Mouse (Mus musculus) hindbrain, postnatal 0 days (tissue): ENCODE measurements around the gene Cntrl. TPM values are rescaled to one million over a fixed set of nuclear protein-coding genes. Genes with fewer than 3 reads are reported as not detected.

Experiments used
- ATAC-seq: fragments of 200-750 bp; cut with Nextera tagmentation; 2 replicates; pipeline ENCODE4 v1.8.0; 2017; ENCODE audit warnings: mild to moderate bottlenecking, moderate TSS enrichment, moderate library complexity
- DNase-seq: peaks from one replicate; pipeline ENCODE4 v3.0.0-alpha.2; 2015; ENCODE audit warnings: low spot score
- H3K27ac ChIP-seq: fragments of 300-500 bp; sonication (generic); 2 replicates; pipeline ENCODE4 v1.5.1; 2014; ENCODE audit warnings: mild to moderate bottlenecking
- H3K27me3 ChIP-seq: fragments of 300-500 bp; sonication (generic); 2 replicates; pipeline ENCODE4 v1.6.1; 2014; ENCODE audit warnings: low read length, mixed read lengths; ENCODE audit not compliant: insufficient read depth
- H3K36me3 ChIP-seq: fragments of 300-500 bp; sonication (generic); 2 replicates; pipeline ENCODE4 v1.6.1; 2014; ENCODE audit warnings: low read length, mixed read lengths; ENCODE audit not compliant: insufficient read depth
- H3K4me1 ChIP-seq: fragments of 300-500 bp; sonication (generic); 2 replicates; pipeline ENCODE4 v1.6.1; 2014; ENCODE audit warnings: antibody characterized with exemption, low read length, mixed read lengths; ENCODE audit not compliant: insufficient read depth
- H3K4me2 ChIP-seq: fragments of 300-500 bp; sonication (generic); 2 replicates; pipeline ENCODE4 v1.6.1; 2014; ENCODE audit warnings: low read depth, mild to moderate bottlenecking, low read length, moderate library complexity, mixed read lengths
- H3K4me3 ChIP-seq: fragments of 300-500 bp; sonication (generic); 2 replicates; pipeline ENCODE4 v1.5.1; 2014; ENCODE audit warnings: low read length
- H3K9ac ChIP-seq: fragments of 300-500 bp; sonication (generic); replicated peaks from 2 replicates; pipeline ENCODE4 v1.6.1; 2014; ENCODE audit warnings: mild to moderate bottlenecking, low read length, moderate library complexity, mixed read lengths
- H3K9me3 ChIP-seq: fragments of 300-500 bp; sonication (generic); 2 replicates; pipeline ENCODE4 v1.6.1; 2016; ENCODE audit warnings: low read length, mixed read lengths
- CTCF ChIP-seq: IDR thresholded peaks from 2 replicates; pipeline ENCODE4 v1.5.1; 2016; ENCODE audit warnings: antibody characterized with exemption, control low read depth, low read depth
- WGBS: fragments of 180-500 bp; shearing (Covaris S2); extraction: QIAGEN DNeasy Blood & Tissue Kit; methylation state at CpG from one replicate; pipeline ENCODE4 v1.1.7; 2014; 5-methylcytosine and 5-hydroxymethylcytosine counted together
- polyA plus RNA-seq: library from polyadenylated mRNA; unstranded; fragments of >200 nt; fragmentation: Nextera tagmentation; extraction: Ambion mirVana; gene quantifications from 2 replicates; pipeline ENCODE4 v1.2.1, GENCODE M21; 2015
- total RNA-seq: library from RNA; depleted of rRNA; stranded (reverse); fragments of >200 nt; gene quantifications from 2 replicates; pipeline ENCODE4 v1.2.3, GENCODE M21; 2014; rRNA removed

The Cntrl gene
- total and polyA plus RNA-seq, 2 experiments from 2014 or later = 9.0 to 10.5 TPM

DNA sequence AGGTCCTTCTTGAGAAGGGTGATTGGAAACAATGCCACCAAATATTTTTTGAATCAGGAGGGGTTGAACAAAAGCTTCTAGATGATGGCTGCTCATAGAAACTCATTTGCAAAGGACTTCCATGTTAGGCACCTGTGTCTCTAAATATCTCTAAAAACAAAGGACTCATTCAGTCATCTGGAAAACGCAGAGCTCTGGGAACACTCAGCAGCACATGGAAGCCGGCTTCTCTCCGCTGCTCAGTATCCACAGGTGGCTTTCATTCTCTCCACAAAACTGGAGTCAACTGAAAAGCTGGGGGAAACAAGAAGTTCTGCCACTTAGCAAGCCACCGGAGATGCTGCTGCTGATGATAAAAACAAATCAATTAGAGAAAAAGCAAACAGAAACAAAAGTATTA, 118.9 kb downstream of the Cntrl start:
- no peak for DNase-seq
- Histone ChIP-seq H3K27ac (no peak overlapping the region), H3K27me3 (no peaks in the 10 kb centered on the region), H3K9ac (no peak overlapping the region), H3K4me3 (no peak overlapping the region), H3K36me3 (no peaks in the 10 kb centered on the region), H3K4me2 (no peak overlapping the region), H3K4me1 (no peaks in the 10 kb centered on the region), H3K9me3 (no peaks in the 10 kb centered on the region)
- 38% methylated on average over 4 of the region's 4 CpGs for WGBS
- ATAC-seq = no peak
- no peak for TF ChIP-seq CTCF

Other genes with a start within 250 kb of the Cntrl start
- 0.26 and 0.65 TPM in 2 replicates for gene Cutal, start 235.1 kb upstream of the Cntrl start, total RNA-seq
- gene Cutal, start 235.1 kb upstream of the Cntrl start, polyA plus RNA-seq = 0.20 and 0.37 TPM in 2 replicates
- 37.6 and 39.4 TPM in 2 replicates for gene Psmd5, start 234.5 kb upstream of the Cntrl start, total RNA-seq
- 74.6 and 80.0 TPM in 2 replicates for gene Psmd5, start 234.5 kb upstream of the Cntrl start, polyA plus RNA-seq
- 1.7 and 2.5 TPM in 2 replicates for gene Phf19, start 195.5 kb upstream of the Cntrl start, total RNA-seq
- gene Phf19, start 195.5 kb upstream of the Cntrl start, polyA plus RNA-seq = 1.3 and 3.1 TPM in 2 replicates
- 1.0 and 2.6 TPM in 2 replicates for gene Traf1, start 147.7 kb upstream of the Cntrl start, total RNA-seq
- 3.4 and 3.9 TPM in 2 replicates for gene Traf1, start 147.7 kb upstream of the Cntrl start, polyA plus RNA-seq
- 0.10 and 1.3 TPM in 2 replicates for gene Hc, start 48.1 kb upstream of the Cntrl start, total RNA-seq
- 0.63 and 0.69 TPM in 2 replicates for gene Hc, start 48.1 kb upstream of the Cntrl start, polyA plus RNA-seq
- gene AI182371, start 7.9 kb upstream of the Cntrl start, total RNA-seq = 0.29 TPM in 1 of 2 replicates, not detected in the other
- 0.30 and 0.48 TPM in 2 replicates for gene AI182371, start 7.9 kb upstream of the Cntrl start, polyA plus RNA-seq
- gene Rab14, start 91.6 kb downstream of the Cntrl start, total RNA-seq = 65.2 and 79.8 TPM in 2 replicates
- gene Rab14, start 91.6 kb downstream of the Cntrl start, polyA plus RNA-seq = 495 and 511 TPM in 2 replicates
- gene Gsn, start 146.9 kb downstream of the Cntrl start, total RNA-seq = 35.4 and 50.1 TPM in 2 replicates
- gene Gsn, start 146.9 kb downstream of the Cntrl start, polyA plus RNA-seq = 33.8 and 39.4 TPM in 2 replicates
- gene Stom, start 227.5 kb downstream of the Cntrl start, total RNA-seq = 33.2 and 35.5 TPM in 2 replicates
- 30.8 and 32.1 TPM in 2 replicates for gene Stom, start 227.5 kb downstream of the Cntrl start, polyA plus RNA-seq